Mouse (Mus musculus) MEL (cell line): ENCODE results near the gene Dact1. TPM values are rescaled to one million over a fixed set of nuclear protein-coding genes. Genes with fewer than 3 reads are reported as not detected.

Experiments
- DNase-seq: peaks from one replicate; pipeline ENCODE4 v3.0.0; 2011; ENCODE audit warnings: low read depth, low spot score
- H3K27ac ChIP-seq: 2 replicates; pipeline ENCODE4 v1.5.1; 2012; ENCODE audit warnings: low read depth, mild to moderate bottlenecking, control low read depth, low read length, moderate library complexity; ENCODE audit not compliant: control insufficient read depth
- H3K27me3 ChIP-seq, 2 experiments: fragments of 150-350 bp in 1 of 2; sonication (generic) in 1 of 2; 2 replicates each; pipeline ENCODE4 v1.6.1; 2012; ENCODE audit warnings: low read length in 2 of 2, mild to moderate bottlenecking in 2 of 2, improper control_type of control experiment in 1 of 2, moderate library complexity in 1 of 2; ENCODE audit not compliant: insufficient read depth in 2 of 2, control insufficient read depth in 1 of 2
- H3K36me3 ChIP-seq, 2 experiments: 2 replicates each; pipeline ENCODE4 v1.6.1; 2012 to 2014; ENCODE audit warnings: low read length in 2 of 2, improper control_type of control experiment in 1 of 2, inconsistent platforms in 1 of 2, mild to moderate bottlenecking in 1 of 2; ENCODE audit not compliant: insufficient read depth in 2 of 2, control insufficient read depth in 1 of 2
- H3K4me1 ChIP-seq, 2 experiments: fragments of 150-350 bp in 1 of 2; sonication (generic) in 1 of 2; 2 replicates each; pipeline ENCODE4 v1.6.1; 2012; ENCODE audit warnings: low read length in 2 of 2, improper control_type of control experiment in 1 of 2, mild to moderate bottlenecking in 1 of 2; ENCODE audit not compliant: insufficient read depth in 2 of 2, control insufficient read depth in 1 of 2
- H3K4me3 ChIP-seq, 2 experiments: fragments of 150-350 bp in 1 of 2; sonication (generic) in 1 of 2; 2 replicates each; pipeline ENCODE4 v1.5.1; 2012; ENCODE audit warnings: low read depth in 2 of 2, low read length in 2 of 2, mild to moderate bottlenecking in 2 of 2, moderate library complexity in 2 of 2, control low read depth in 1 of 2, improper control_type of control experiment in 1 of 2; ENCODE audit not compliant: control insufficient read depth in 1 of 2, insufficient read depth in 1 of 2
- H3K79me2 ChIP-seq: 2 replicates; pipeline ENCODE4 v1.6.1; 2012; ENCODE audit warnings: mild to moderate bottlenecking, low read length, moderate library complexity; ENCODE audit not compliant: control insufficient read depth, poor library complexity, insufficient read depth
- H3K9ac ChIP-seq: 2 replicates; pipeline ENCODE4 v1.6.1; 2012; ENCODE audit warnings: low read depth, mild to moderate bottlenecking, control low read depth, low read length, moderate library complexity; ENCODE audit not compliant: control insufficient read depth, poor library complexity, severe bottlenecking
- H3K9me3 ChIP-seq: fragments of 150-350 bp; sonication (generic); replicated peaks from 2 replicates; pipeline ENCODE4 v1.6.1; 2012; ENCODE audit warnings: mild to moderate bottlenecking, low read length, improper control_type of control experiment, moderate library complexity; ENCODE audit not compliant: insufficient read depth
- BHLHE40 ChIP-seq: IDR thresholded peaks from 2 replicates; pipeline ENCODE4 v1.6.1; 2012; ENCODE audit warnings: low read depth, mild to moderate bottlenecking, inconsistent platforms, low read length, improper control_type of control experiment, borderline replicate concordance
- CTCF ChIP-seq, 3 experiments: IDR thresholded peaks in 2 of 3; conservative IDR thresholded peaks in 1 of 3; 2 replicates each; pipeline ENCODE4 v1.5.1; 2011 to 2012; ENCODE audit warnings: low read length in 3 of 3, low read depth in 2 of 3, mild to moderate bottlenecking in 2 of 3, improper control_type of control experiment in 1 of 3, inconsistent platforms in 1 of 3, mixed read lengths in 1 of 3, moderate library complexity in 1 of 3; ENCODE audit not compliant: control insufficient read depth in 1 of 3, insufficient read depth in 1 of 3, poor library complexity in 1 of 3, severe bottlenecking in 1 of 3
- EP300 ChIP-seq, 2 experiments: IDR thresholded peaks; 2 replicates each; pipeline ENCODE4 v1.6.1; 2011; ENCODE audit warnings: improper control_type of control experiment in 2 of 2, low read length in 2 of 2, low read depth in 1 of 2, mild to moderate bottlenecking in 1 of 2
- KAT2A ChIP-seq: conservative IDR thresholded peaks from 2 replicates; pipeline ENCODE4 v1.6.1; 2012; ENCODE audit warnings: low read depth, low read length, improper control_type of control experiment, inconsistent platforms
- MAX ChIP-seq: IDR thresholded peaks from 2 replicates; pipeline ENCODE4 v1.6.1; 2011; ENCODE audit warnings: low read length, improper control_type of control experiment
- MXI1 ChIP-seq: IDR thresholded peaks from 2 replicates; pipeline ENCODE4 v1.6.1; 2011; ENCODE audit warnings: mild to moderate bottlenecking, low read depth, low read length, improper control_type of control experiment
- MYB ChIP-seq: IDR thresholded peaks from 2 replicates; pipeline ENCODE4 v1.6.1; 2011; ENCODE audit warnings: mild to moderate bottlenecking, low read depth, low read length, improper control_type of control experiment
- NELFE ChIP-seq: IDR thresholded peaks from 2 replicates; pipeline ENCODE4 v1.6.1; 2011; ENCODE audit warnings: low read depth, low read length, improper control_type of control experiment
- NRF1 ChIP-seq: IDR thresholded peaks from 2 replicates; pipeline ENCODE4 v1.6.1; 2014; ENCODE audit warnings: low read depth, mild to moderate bottlenecking, inconsistent platforms, low read length, improper control_type of control experiment, moderate library complexity; ENCODE audit not compliant: poor library complexity, insufficient read depth, severe bottlenecking
- POLR2AphosphoS2 ChIP-seq: IDR thresholded peaks from 2 replicates; pipeline ENCODE4 v1.6.1; 2011; ENCODE audit warnings: low read length, improper control_type of control experiment
- RCOR1 ChIP-seq: IDR thresholded peaks from 2 replicates; pipeline ENCODE4 v1.6.1; 2012; ENCODE audit warnings: low read depth, mild to moderate bottlenecking, inconsistent platforms, low read length, improper control_type of control experiment
- SIN3A ChIP-seq: IDR thresholded peaks from 2 replicates; pipeline ENCODE4 v1.6.1; 2012; ENCODE audit warnings: low read length, improper control_type of control experiment, inconsistent platforms
- SMC3 ChIP-seq: IDR thresholded peaks from 2 replicates; pipeline ENCODE4 v1.6.1; 2011; ENCODE audit warnings: low read depth, low read length, improper control_type of control experiment
- TAL1 ChIP-seq: IDR thresholded peaks from 2 replicates; pipeline ENCODE4 v1.6.1; 2012; ENCODE audit warnings: mild to moderate bottlenecking, inconsistent platforms, low read length, moderate library complexity, mixed read lengths
- TBP ChIP-seq: IDR thresholded peaks from 2 replicates; pipeline ENCODE4 v1.8.0; 2011; ENCODE audit warnings: low read depth, low read length, improper control_type of control experiment
- UBTF ChIP-seq: IDR thresholded peaks from 2 replicates; pipeline ENCODE4 v1.6.1; 2012; ENCODE audit warnings: low read depth, mild to moderate bottlenecking, inconsistent platforms, low read length, improper control_type of control experiment, moderate library complexity, borderline replicate concordance; ENCODE audit not compliant: insufficient read depth
- USF1 ChIP-seq: IDR thresholded peaks from 2 replicates; pipeline ENCODE4 v1.6.1; 2014; ENCODE audit warnings: low read depth, mild to moderate bottlenecking, inconsistent platforms, low read length, improper control_type of control experiment, moderate library complexity
- ZKSCAN1 ChIP-seq: IDR thresholded peaks from 2 replicates; pipeline ENCODE4 v1.6.1; 2012; ENCODE audit warnings: low read depth, mild to moderate bottlenecking, inconsistent platforms, low read length, improper control_type of control experiment, moderate library complexity
- ZNF384 ChIP-seq: IDR thresholded peaks from 2 replicates; pipeline ENCODE4 v1.6.1; 2012; ENCODE audit warnings: low read depth, mild to moderate bottlenecking, inconsistent platforms, low read length, improper control_type of control experiment
- polyA plus RNA-seq, 2 experiments: library from polyadenylated mRNA; stranded (reverse) in 1 of 2; unstranded in 1 of 2; fragments of >175 nt in 1 of 2; fragments of >200 nt in 1 of 2; gene quantifications; 2 replicates each; pipeline versions ENCODE4 v1.2.1 to v1.2.4; 2012; ENCODE audit warnings: low replicate concordance in 2 of 2, low read depth in 1 of 2; ENCODE audit not compliant: insufficient read length in 2 of 2, insufficient read depth in 1 of 2, missing spikeins in 1 of 2
- total RNA-seq: library from RNA; depleted of rRNA; stranded (reverse); fragments of 300-350 nt; gene quantifications from 2 replicates; pipeline ENCODE4 v1.2.3, GENCODE M21; 2012

Dact1 gene
- total and polyA plus RNA-seq, 3 experiments = 0.06 TPM; not detected in 2

DNA sequence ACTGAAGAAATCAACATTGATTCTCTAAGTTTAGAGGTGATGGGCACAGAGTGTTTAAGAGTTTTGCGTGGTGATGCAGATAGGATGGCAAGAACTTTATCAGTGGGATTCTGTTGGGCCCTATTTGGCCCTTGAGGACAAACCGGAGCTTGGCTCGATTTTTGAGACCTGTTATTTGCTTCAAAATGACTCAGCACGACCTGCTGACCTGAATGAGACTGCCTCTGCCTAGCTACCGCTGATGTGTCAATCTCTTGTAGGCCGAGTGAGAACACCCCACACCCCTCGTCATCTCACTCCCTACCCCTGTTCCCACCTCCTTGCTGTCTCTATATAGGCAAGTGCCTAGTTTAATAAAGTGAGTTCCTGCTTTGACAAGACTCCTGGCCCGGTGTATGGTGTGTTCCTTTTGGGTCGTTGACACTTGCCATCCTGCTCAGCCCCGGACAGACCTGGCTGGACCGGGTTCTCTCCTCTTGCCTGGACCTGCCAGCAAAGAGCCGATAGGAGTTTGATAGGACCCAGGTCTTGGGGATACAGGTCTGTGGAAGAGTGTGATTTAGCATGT is 28.4 kb upstream of the Dact1 start:
- Histone ChIP-seq H3K4me3 (no peak overlapping the region), H3K9ac (no peak overlapping the region), H3K27ac (no peak overlapping the region)

DNA sequence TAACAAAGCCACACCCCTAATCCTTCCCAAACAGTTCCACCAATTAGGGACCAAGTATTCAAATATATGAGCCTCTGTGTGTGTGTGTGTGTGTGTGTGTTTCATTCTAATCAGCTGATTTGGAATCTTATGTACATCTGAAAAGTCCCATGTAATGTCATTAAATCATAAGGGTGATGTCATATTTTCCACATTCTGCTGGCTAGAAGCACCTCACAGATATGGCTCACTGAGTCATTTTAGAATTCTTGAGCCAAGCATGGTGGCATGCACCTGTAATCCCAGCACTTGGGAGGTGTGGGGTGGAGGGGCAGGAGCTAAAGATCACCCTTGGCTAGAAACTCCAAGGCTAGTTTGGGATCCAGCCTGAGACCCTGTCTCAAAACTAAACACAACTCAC is 24.3 kb upstream of the Dact1 start:
- H3K27me3 ChIP-seq = no peaks in the 10 kb centered on the region
- no peak overlapping the region for H3K9ac ChIP-seq
- no peaks in the 10 kb centered on the region for H3K9me3 ChIP-seq
- no peak for TF ChIP-seq UBTF
- TF ChIP-seq NELFE = no peak
- no peak for TF ChIP-seq USF1
- no peak for TF ChIP-seq EP300 (IDR thresholded peaks at IDR 0.05; ENCODE audit: low read depth in 1 of 2, low read length in 2 of 2)
- TF ChIP-seq TBP = no peak
- TF ChIP-seq RCOR1 = no peak
- no peak for TF ChIP-seq ZKSCAN1
- no peak for TF ChIP-seq MXI1
- TF ChIP-seq TAL1 = no peak
- no peak for TF ChIP-seq SMC3
- no peak for TF ChIP-seq MYB
- TF ChIP-seq CTCF (IDR thresholded peaks at IDR 0.05 in 2 of 3, conservative IDR thresholded peaks at IDR 0.05 in 1 of 3; ENCODE audit: control insufficient read depth in 1 of 3, insufficient read depth in 1 of 3, low read depth in 2 of 3, low read length in 3 of 3, poor library complexity in 1 of 3, severe bottlenecking in 1 of 3) = no peak
- TF ChIP-seq NRF1 = no peak
- no peak for TF ChIP-seq MAX
- TF ChIP-seq ZNF384 = no peak
- TF ChIP-seq POLR2AphosphoS2 = no peak
- H3K4me1 ChIP-seq = no peaks in the 10 kb centered on the region
- no peaks in the 10 kb centered on the region for H3K36me3 ChIP-seq
- DNase-seq = no peak
- no peak overlapping the region for H3K4me3 ChIP-seq
- H3K79me2 ChIP-seq = no peaks in the 10 kb centered on the region
- H3K27ac ChIP-seq = no peak overlapping the region

More for the DNA sequence above, 28.4 kb upstream of the Dact1 start:
- TF ChIP-seq KAT2A (no peak), UBTF (no peak), MYB (no peak), NELFE (no peak), ZKSCAN1 (no peak), POLR2AphosphoS2 (no peak), MXI1 (no peak), SIN3A (no peak), NRF1 (no peak), SMC3 (no peak), TAL1 (no peak), BHLHE40 (no peak), ZNF384 (no peak), USF1 (no peak)
- no peaks in the 10 kb centered on the region for H3K9me3 ChIP-seq
- no peaks in the 10 kb centered on the region for H3K4me1 ChIP-seq
- no peaks in the 10 kb centered on the region for H3K27me3 ChIP-seq
- DNase-seq = no peak
- no peaks in the 10 kb centered on the region for H3K36me3 ChIP-seq
- H3K79me2 ChIP-seq = no peaks in the 10 kb centered on the region
